Mouse (Mus musculus) small intestine, adult 10 weeks (tissue): Measurements from ENCODE around the gene Lefty1. TPM values are rescaled to one million over a fixed set of nuclear protein-coding genes. Genes with fewer than 3 reads are reported as not detected.

Source experiments
- polyA plus RNA-seq: library from polyadenylated mRNA; stranded (reverse); fragments of 350-450 nt; fragmentation: Illumina TruSeq; extraction: RNeasy Lipid Tissue Mini Kit (QIAGEN cat#74804); gene quantifications from one replicate; pipeline ENCODE4 v1.2.3, GENCODE M21; 2014; ENCODE audit warnings: low replicate concordance

Gene Lefty1
- polyA plus RNA-seq = not detected

GRCm38 (mm10) chr1:180934467-180935419 lies at the start of gene Lefty1:
Gene Lefty1, plus strand, starts transcription at chr1:180935022.

GRCm38 (mm10) chr1:180892808-180893207 lies 42.0 kb upstream of the Lefty1 start, which contains the start of gene Lefty2:
Gene Lefty2, plus strand, starts transcription at chr1:180893108.

GRCm38 (mm10) chr1:180904039-180904814 lies 30.6 kb upstream of the Lefty1 start, which contains the start of gene Pycr2:
Gene Pycr2, plus strand, starts transcription at chr1:180904293.

GRCm38 (mm10) chr1:180942166-180943031 lies 7.6 kb downstream of the Lefty1 start, which contains the start of gene Tmem63a:
Gene Tmem63a, plus strand, starts transcription at chr1:180942344.

Other genes starting within 250 kb of the Lefty1 start
- gene Mixl1, start 238.0 kb upstream of the Lefty1 start, polyA plus RNA-seq = not detected
- gene Acbd3, start 209.0 kb upstream of the Lefty1 start, polyA plus RNA-seq = 54.5 TPM
- gene H3f3a, start 121.1 kb upstream of the Lefty1 start, polyA plus RNA-seq = 1,891 TPM
- 17.6 TPM for gene Sde2, start 83.9 kb upstream of the Lefty1 start, polyA plus RNA-seq
- gene Lefty2, start 41.9 kb upstream of the Lefty1 start, polyA plus RNA-seq = not detected
- gene Pycr2, start 30.7 kb upstream of the Lefty1 start, polyA plus RNA-seq = 0.63 TPM
- 1.8 TPM for gene Tmem63a, start 7.3 kb downstream of the Lefty1 start, polyA plus RNA-seq
- gene Ephx1, start 85.9 kb downstream of the Lefty1 start, polyA plus RNA-seq = 45.4 TPM
- 3.5 TPM for gene 9130409I23Rik, start 116.2 kb downstream of the Lefty1 start, polyA plus RNA-seq
- 22.7 TPM for gene Nvl, start 209.2 kb downstream of the Lefty1 start, polyA plus RNA-seq
- 496 TPM for gene Cnih4, start 209.7 kb downstream of the Lefty1 start, polyA plus RNA-seq